Mouse (Mus musculus) lung, postnatal 0 days (tissue): Measurements from ENCODE around the gene Serpine2. TPM values are rescaled to one million over a fixed set of nuclear protein-coding genes. Genes with fewer than 3 reads are reported as not detected.

Source experiments
- ATAC-seq: fragments of 200-750 bp; cut with Nextera tagmentation; 2 replicates; pipeline ENCODE4 v1.8.0; 2017; ENCODE audit warnings: moderate library complexity
- DNase-seq: peaks from one replicate; pipeline ENCODE4 v3.0.0-alpha.2; 2016; ENCODE audit warnings: low spot score
- H3K27ac ChIP-seq: fragments of 300-500 bp; sonication (generic); 2 replicates; pipeline ENCODE4 v1.5.1; 2014; ENCODE audit warnings: antibody characterized with exemption, mild to moderate bottlenecking, low read length, mixed read lengths
- H3K27me3 ChIP-seq: fragments of 300-500 bp; sonication (generic); replicated peaks from 2 replicates; pipeline ENCODE4 v1.6.1; 2014; ENCODE audit warnings: low read length, mixed read lengths; ENCODE audit not compliant: insufficient read depth
- H3K36me3 ChIP-seq: fragments of 300-500 bp; sonication (generic); 2 replicates; pipeline ENCODE4 v1.6.1; 2014; ENCODE audit warnings: low read length, mixed read lengths; ENCODE audit not compliant: insufficient read depth
- H3K4me1 ChIP-seq: fragments of 300-500 bp; sonication (generic); 2 replicates; pipeline ENCODE4 v1.6.1; 2014; ENCODE audit warnings: antibody characterized with exemption, low read depth, low read length, mixed read lengths; ENCODE audit not compliant: insufficient read depth
- H3K4me2 ChIP-seq: fragments of 300-500 bp; sonication (generic); replicated peaks from 2 replicates; pipeline ENCODE4 v1.6.1; 2014; ENCODE audit warnings: low read depth, mild to moderate bottlenecking, low read length, moderate library complexity, mixed read lengths
- H3K4me3 ChIP-seq: fragments of 300-500 bp; sonication (generic); 2 replicates; pipeline ENCODE4 v1.5.1; 2014; ENCODE audit warnings: low read depth, low read length
- H3K9ac ChIP-seq: fragments of 300-500 bp; sonication (generic); replicated peaks from 2 replicates; pipeline ENCODE4 v1.6.1; 2014; ENCODE audit warnings: low read depth, mild to moderate bottlenecking
- H3K9me3 ChIP-seq: fragments of 300-500 bp; sonication (generic); 2 replicates; pipeline ENCODE4 v1.6.1; 2016; ENCODE audit warnings: low read length, mixed read lengths
- CTCF ChIP-seq: IDR thresholded peaks from 2 replicates; pipeline ENCODE4 v1.5.1; 2016; ENCODE audit warnings: antibody characterized with exemption, mild to moderate bottlenecking
- EP300 ChIP-seq: IDR thresholded peaks from 2 replicates; pipeline ENCODE4 v1.6.1; 2016; ENCODE audit warnings: antibody characterized with exemption, mild to moderate bottlenecking, control low read depth
- WGBS: fragments of 180-500 bp; shearing (Covaris S2); extraction: QIAGEN DNeasy Blood & Tissue Kit; methylation state at CpG from one replicate; pipeline ENCODE4 v1.1.7; 2014; 5-methylcytosine and 5-hydroxymethylcytosine counted together
- polyA plus RNA-seq: library from polyadenylated mRNA; unstranded; fragments of >200 nt; fragmentation: Nextera tagmentation; extraction: Ambion mirVana; gene quantifications from 2 replicates; pipeline ENCODE4 v1.2.1, GENCODE M21; 2015

The Serpine2 gene
- polyA plus RNA-seq, 1 experiment from 2014 or later: 271 TPM

DNA sequence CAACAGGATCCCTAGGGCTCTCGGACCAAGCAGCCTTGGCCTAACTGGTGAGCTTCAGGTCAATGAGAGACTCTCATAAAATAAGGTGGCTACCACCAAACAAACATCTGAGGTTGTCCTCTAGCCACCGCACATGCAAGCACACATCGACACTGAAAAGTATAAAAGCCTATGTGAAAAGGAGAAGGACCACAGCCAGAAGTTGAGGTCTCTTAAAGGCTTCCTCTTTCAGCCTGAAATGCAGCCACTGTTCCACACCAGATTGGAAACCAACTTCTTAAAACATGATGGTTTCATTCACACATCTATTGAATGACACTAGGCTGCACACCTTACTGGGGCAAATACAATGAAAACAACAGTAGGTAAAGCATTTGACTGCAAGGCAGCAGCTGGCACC lies 7.5 kb downstream of the Serpine2 start:
- Histone ChIP-seq H3K36me3 (no peaks in the 10 kb centered on the region), H3K4me3 (no peak overlapping the region), H3K9ac (no peak overlapping the region), H3K27me3 (no peaks in the 10 kb centered on the region), H3K4me2 (no peak overlapping the region), H3K27ac (no peak overlapping the region), H3K9me3 (no peaks in the 10 kb centered on the region), H3K4me1 (no peaks in the 10 kb centered on the region; the same call in 1 of the 2 replicates)
- WGBS: 95% methylated on average over 3 of the region's 3 CpGs
- no peak for DNase-seq
- TF ChIP-seq EP300: no peak
- TF ChIP-seq CTCF: no peak
- no peak for ATAC-seq

DNA sequence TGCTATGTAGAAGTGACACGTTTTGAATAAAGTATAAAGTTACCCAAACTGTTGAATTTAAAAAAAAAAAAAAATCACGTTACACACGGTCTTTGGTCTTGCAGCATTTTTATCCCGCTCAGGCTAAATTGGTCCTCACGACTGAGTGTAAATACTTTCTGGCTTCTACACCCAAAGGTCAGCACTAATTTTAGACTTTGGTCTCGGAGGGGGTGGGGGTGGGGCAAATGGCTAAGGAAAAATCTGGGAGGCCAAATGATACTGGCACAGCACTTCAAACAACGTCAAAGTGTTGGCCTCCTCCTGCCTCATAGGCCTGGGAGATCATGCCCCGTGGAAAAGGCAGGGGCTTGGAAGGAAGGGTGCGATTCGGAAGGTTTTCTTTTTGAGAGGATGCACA lies 10.6 kb downstream of the Serpine2 start:
- no peaks in the 10 kb centered on the region for H3K9me3 ChIP-seq
- H3K27ac ChIP-seq: no peak overlapping the region
- TF ChIP-seq CTCF (no peak), EP300 (no peak)
- DNase-seq (no peak), ATAC-seq (no peak)
- 45% methylated on average over 10 of the region's 10 CpGs for WGBS
- H3K27me3 ChIP-seq: no peaks in the 10 kb centered on the region
- no peak overlapping the region for H3K4me3 ChIP-seq
- no peak overlapping the region for H3K4me2 ChIP-seq
- no peaks in the 10 kb centered on the region for H3K36me3 ChIP-seq
- peaks cover 2% of the 10 kb centered on the region; the same call in 1 of the 2 replicates for H3K4me1 ChIP-seq
- no peak overlapping the region for H3K9ac ChIP-seq

GRCm38 (mm10) chr1:79848663-79849062 lies 12.3 kb downstream of the Serpine2 start:
- no peaks in the 10 kb centered on the region for H3K36me3 ChIP-seq
- 42% methylated on average over 3 of the region's 3 CpGs for WGBS
- no peak overlapping the region for H3K27ac ChIP-seq
- peaks cover 2% of the 10 kb centered on the region; the same call in 1 of the 2 replicates for H3K4me1 ChIP-seq
- H3K9me3 ChIP-seq: no peaks in the 10 kb centered on the region
- H3K27me3 ChIP-seq: no peaks in the 10 kb centered on the region
- H3K4me2 ChIP-seq: no peak overlapping the region
- ATAC-seq: no peak
- DNase-seq: no peak
- no peak overlapping the region for H3K9ac ChIP-seq
- TF ChIP-seq EP300 (no peak), CTCF (no peak)
- H3K4me3 ChIP-seq: no peak overlapping the region

DNA sequence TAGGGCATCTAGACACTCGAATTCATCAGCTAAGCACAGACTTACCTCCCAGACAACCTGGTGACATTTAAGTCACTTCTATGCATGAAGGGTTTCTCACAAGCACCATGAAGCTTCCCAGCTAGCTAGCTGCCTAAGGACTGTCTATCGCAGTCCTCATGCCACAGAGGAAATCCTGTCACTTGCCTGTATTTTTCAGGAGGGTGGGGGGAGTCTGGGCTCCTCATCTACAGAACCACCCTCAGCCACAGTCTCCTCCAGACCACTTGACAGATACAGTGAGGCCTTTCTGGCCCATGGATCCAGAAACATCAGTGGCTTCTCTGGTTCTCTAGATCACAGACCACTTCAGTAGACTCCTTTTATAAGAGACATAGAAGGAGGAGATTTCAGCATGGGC lies 14.1 kb downstream of the Serpine2 start:
- Histone ChIP-seq H3K36me3 (no peaks in the 10 kb centered on the region), H3K4me3 (no peak overlapping the region), H3K9me3 (no peaks in the 10 kb centered on the region), H3K27me3 (no peaks in the 10 kb centered on the region), H3K4me2 (no peak overlapping the region), H3K4me1 (peaks cover 2% of the 10 kb centered on the region; the same call in 1 of the 2 replicates), H3K27ac (no peak overlapping the region), H3K9ac (no peak overlapping the region)
- TF ChIP-seq CTCF: no peak
- no peak for TF ChIP-seq EP300
- ATAC-seq: no peak
- no peak for DNase-seq
- WGBS: 83% methylated on average over 2 of the region's 2 CpGs

DNA sequence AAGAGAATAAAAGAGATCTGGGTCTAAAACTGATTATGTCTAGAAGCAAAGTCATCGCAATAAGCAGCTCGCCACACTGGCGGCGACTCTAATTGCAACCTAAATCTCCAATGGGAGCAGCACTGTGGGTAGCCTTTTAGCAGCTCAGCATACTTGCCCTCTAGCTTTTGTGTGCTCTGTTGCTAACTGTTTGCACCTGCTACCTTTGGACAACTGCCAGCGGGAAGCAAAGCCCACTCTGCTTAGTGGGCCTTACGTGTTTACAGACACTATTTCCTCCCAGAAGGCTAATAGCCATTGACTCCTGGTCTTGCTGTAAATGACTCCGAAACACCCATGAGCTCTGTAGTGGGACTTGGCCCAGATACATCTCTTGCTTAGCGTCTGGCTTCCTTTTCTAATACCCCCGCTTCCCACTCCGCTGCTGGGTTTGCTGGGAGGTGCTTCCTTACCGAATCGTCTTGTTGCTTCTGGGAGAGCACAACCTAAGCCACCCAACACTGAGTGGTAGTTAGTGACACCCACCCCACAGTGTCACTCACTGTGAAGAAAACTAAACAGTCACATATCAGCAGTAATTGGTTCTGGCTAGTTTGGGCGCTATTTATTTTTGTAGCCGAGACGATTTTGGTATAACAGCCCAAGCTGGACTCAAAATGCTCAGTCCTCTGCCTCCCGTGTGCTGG lies 28.1 kb downstream of the Serpine2 start:
- H3K9ac ChIP-seq: no peak overlapping the region
- peak; percentile 35 for DNase-seq

GRCm38 (mm10) chr1:79823951-79824633 lies 36.9 kb downstream of the Serpine2 start:
- DNase-seq (peak; percentile 59), ATAC-seq (peak; percentile 18; the same call in 1 of the 2 replicates)
- H3K9ac ChIP-seq: no peak overlapping the region; the same call in 1 of the 2 replicates
- TF ChIP-seq CTCF (no peak), EP300 (no peak)
- no peaks in the 10 kb centered on the region for H3K36me3 ChIP-seq
- peak overlapping the region; percentile 35 for H3K4me2 ChIP-seq
- H3K9me3 ChIP-seq: no peaks in the 10 kb centered on the region
- WGBS: 34% methylated on average over 14 of the region's 14 CpGs
- peak overlapping the region; percentile 76 for H3K27ac ChIP-seq
- H3K4me3 ChIP-seq: peak overlapping the region; percentile 0; the same call in 1 of the 2 replicates
- no peaks in the 10 kb centered on the region for H3K27me3 ChIP-seq
- peaks cover 6% of the 10 kb centered on the region; the same call in 1 of the 2 replicates for H3K4me1 ChIP-seq

More for the DNA sequence above, 28.1 kb downstream of the Serpine2 start:
- Histone ChIP-seq H3K9me3 (no peaks in the 10 kb centered on the region), H3K4me3 (no peak overlapping the region), H3K4me1 (no peaks in the 10 kb centered on the region; the same call in 1 of the 2 replicates), H3K36me3 (no peaks in the 10 kb centered on the region), H3K4me2 (no peak overlapping the region), H3K27ac (no peak overlapping the region), H3K27me3 (no peaks in the 10 kb centered on the region)
- ATAC-seq: peak; percentile 19; the same call in 1 of the 2 replicates
- 60% methylated on average over 16 of the region's 16 CpGs for WGBS
- TF ChIP-seq CTCF: no peak
- no peak for TF ChIP-seq EP300
